17 mouse cellular contexts compared by ENCODE assay signal in genomic region chr9:77359278-77359973, GRCm38 (mm10). TPM values are rescaled to one million over a fixed set of nuclear protein-coding genes. Genes with fewer than 3 reads are reported as not detected.
"Had no signal": no experiment of that assay in that cellular context is flagged by ENCODE, and none has a peak within 500 bp of the region (broad histone marks: within the 10 kb centered on the region; RNA-seq: fewer than 3 reads in every experiment).

No protein-coding gene starts in this region.

- H3K27me3 ChIP-seq: limb, embryonic 15.5 days; liver, embryonic 12.5 days; midbrain, embryonic 15.5 days had no signal

- ATAC-seq: liver, embryonic 12.5 days; midbrain, embryonic 15.5 days had no signal

- H3K4me1 ChIP-seq: limb, embryonic 15.5 days; liver, embryonic 12.5 days; midbrain, embryonic 10.5 days; midbrain, embryonic 15.5 days had no signal

- H3K9me3 ChIP-seq: limb, embryonic 15.5 days; liver, embryonic 12.5 days; midbrain, embryonic 10.5 days; midbrain, embryonic 15.5 days had no signal

- H3K36me3 ChIP-seq: limb, embryonic 15.5 days; liver, embryonic 12.5 days; midbrain, embryonic 10.5 days; midbrain, embryonic 15.5 days had no signal

- H3K9ac ChIP-seq: limb, embryonic 15.5 days; liver, embryonic 12.5 days; lung, embryonic 14.5 days; midbrain, embryonic 15.5 days had no signal

- H3K4me3 ChIP-seq: limb, embryonic 15.5 days; liver, embryonic 12.5 days; midbrain, embryonic 10.5 days; midbrain, embryonic 15.5 days had no signal

- H3K4me2 ChIP-seq: limb, embryonic 15.5 days; liver, embryonic 12.5 days; lung, embryonic 14.5 days; midbrain, embryonic 15.5 days had no signal

- H3K27ac ChIP-seq: limb, embryonic 15.5 days; liver, embryonic 12.5 days; midbrain, embryonic 10.5 days; midbrain, embryonic 15.5 days had no signal

- DNase-seq: kidney, adult 8-10 months; kidney, postnatal 25 days; layer of hippocampus, adult 9-11 months; layer of hippocampus, postnatal 36 days; lung, embryonic 14.5 days; lung, postnatal 10 days; lung, postnatal 4 days; right cerebral cortex, adult 18-20 months; right cerebral cortex, postnatal 25 days; thymus, adult 18-20 months; thymus, postnatal 14 days had no signal

RNA-seq across cellular contexts. Expression of gene Mlip, which starts 6.7 kb away (rescaled TPM):
- polyA plus RNA-seq: liver, embryonic 12.5 days; neural tube, embryonic 11.5 days; small intestine, adult 2 months had no signal
